7 mouse cellular contexts compared by ENCODE assay signal in genomic region chr12:54656396-54657171, GRCm38 (mm10). TPM values are rescaled to one million over a fixed set of nuclear protein-coding genes. Genes with fewer than 3 reads are reported as not detected.
DNase-seq lines count a peak whose midpoint lies in the region; ATAC-seq and TF ChIP-seq lines count a peak whose summit lies in the region.

TSS of gene Sptssa (minus strand) at chr12:54656573.

- no peaks in the 10 kb centered on the region for H3K9me3 ChIP-seq in intestine, postnatal 0 days (ENCODE audit: control insufficient read depth)
- H3K9me3 ChIP-seq in midbrain, embryonic 12.5 days = no peaks in the 10 kb centered on the region

- H3K9ac ChIP-seq in intestine, postnatal 0 days (ENCODE audit: low read depth, low read length) = peak within 1 kb of the TSS; percentile 87
- peak within 1 kb of the TSS; percentile 85 for H3K9ac ChIP-seq in midbrain, embryonic 12.5 days (replicated peaks)

- intact Hi-C loops in left cerebral cortex, postnatal 4 days (cut with DNase I) = no loop called here

- no peaks in the 10 kb centered on the region for H3K36me3 ChIP-seq in intestine, postnatal 0 days (ENCODE audit: control insufficient read depth, insufficient read depth)
- no peaks in the 10 kb centered on the region for H3K36me3 ChIP-seq in midbrain, embryonic 12.5 days
- H3K36me3 ChIP-seq in small intestine, adult 2 months (ENCODE audit: control insufficient read depth, insufficient read depth, low read length) = no peaks in the 10 kb centered on the region

- peak; percentile 98 for ATAC-seq in intestine, postnatal 0 days
- peak; percentile 100 for ATAC-seq in midbrain, embryonic 12.5 days (ENCODE audit: low FRiP score, low read depth)

- no peaks in the 10 kb centered on the region for H3K27me3 ChIP-seq in intestine, postnatal 0 days (replicated peaks; ENCODE audit: control insufficient read depth, insufficient read depth, low read length)
- H3K27me3 ChIP-seq in midbrain, embryonic 12.5 days = no peaks in the 10 kb centered on the region
- no peaks in the 10 kb centered on the region for H3K27me3 ChIP-seq in small intestine, adult 2 months (ENCODE audit: control insufficient read depth, insufficient read depth, low read length)

- peak within 1 kb of the TSS; percentile 78 for H3K4me2 ChIP-seq in intestine, postnatal 0 days (replicated peaks; ENCODE audit: low read depth)
- H3K4me2 ChIP-seq in midbrain, embryonic 12.5 days (replicated peaks) = peak within 1 kb of the TSS; percentile 76

- WGBS in intestine, postnatal 0 days = 8% methylated on average over 52 of the region's 53 CpGs
- WGBS in midbrain, embryonic 12.5 days = 8% methylated on average over 51 of the region's 53 CpGs
- WGBS in small intestine, adult 2 months = 9% methylated on average over 53 of the region's 53 CpGs

- peak within 1 kb of the TSS; percentile 74 for H3K4me3 ChIP-seq in intestine, postnatal 0 days (ENCODE audit: low read depth, low read length)
- peak within 1 kb of the TSS; percentile 73 for H3K4me3 ChIP-seq in midbrain, embryonic 12.5 days
- peak within 1 kb of the TSS; percentile 84 for H3K4me3 ChIP-seq in small intestine, adult 2 months (ENCODE audit: low read depth, low read length)

- TF ChIP-seq CTCF in intestine, postnatal 0 days (IDR thresholded peaks at IDR 0.05; ENCODE audit: low read depth) = 0 out of 2 replicates have a peak, but pooled peaks have one; percentile 27
- no peak for TF ChIP-seq CTCF in small intestine, adult 2 months (IDR thresholded peaks at IDR 0.05; ENCODE audit: extremely low read depth, insufficient read length, insufficient replicate concordance, low read depth, low read length)

- DNase-seq in adrenal gland, adult 8-10 months = peak; percentile 95
- DNase-seq in embryo, embryonic 9.5 days (ENCODE audit: extremely low spot score) = peak; percentile 96
- no peak for DNase-seq in gonadal fat pad, adult 2 months (ENCODE audit: low read depth)
- peak; percentile 98 for DNase-seq in left cerebral cortex, postnatal 4 days

- H3K4me1 ChIP-seq in intestine, postnatal 0 days (replicated peaks; ENCODE audit: control insufficient read depth, insufficient read depth, low read length) = peaks cover 10% of the 10 kb centered on the region; the same call in 1 of the 2 replicates
- peaks cover 22% of the 10 kb centered on the region for H3K4me1 ChIP-seq in midbrain, embryonic 12.5 days
- peaks cover 26% of the 10 kb centered on the region for H3K4me1 ChIP-seq in small intestine, adult 2 months (ENCODE audit: control insufficient read depth, insufficient read depth, insufficient read length, low read length)

- peak; percentile 94 for TF ChIP-seq POLR2A in small intestine, adult 2 months (IDR thresholded peaks at IDR 0.05; ENCODE audit: low read depth, low read length)

- peak within 1 kb of the TSS; percentile 84 for H3K27ac ChIP-seq in intestine, postnatal 0 days (ENCODE audit: low read depth, low read length)
- peak within 1 kb of the TSS; percentile 78 for H3K27ac ChIP-seq in midbrain, embryonic 12.5 days (replicated peaks)
- peak within 1 kb of the TSS; percentile 70 for H3K27ac ChIP-seq in small intestine, adult 2 months (ENCODE audit: insufficient read depth, low read depth, low read length)

RNA-seq across cellular contexts. Expression of gene Sptssa, which starts in this region (rescaled TPM):
- total RNA-seq in adrenal gland, adult 8-10 months (2022) = 100 to 1,000 TPM in 2 of 4 experiments, 10 to 100 TPM in 2; 75.7 to 119 (median 102) TPM
- 99.7 and 113 TPM in 2 replicates for polyA plus RNA-seq in gonadal fat pad, adult 2 months (2012; rRNA removed)
- 168 and 172 TPM in 2 replicates for polyA plus RNA-seq in intestine, postnatal 0 days (2015; fragmentation: Nextera tagmentation; extraction: Ambion mirVana)
- total RNA-seq in left cerebral cortex, postnatal 4 days (2021) = 10 to 100 TPM; 63.3 to 68.5 TPM
- 165 and 176 TPM in 2 replicates for polyA plus RNA-seq in midbrain, embryonic 12.5 days (2016; fragmentation: Nextera tagmentation; extraction: Ambion mirVana)
- 60.7 and 101 TPM in 2 replicates for polyA plus RNA-seq in small intestine, adult 2 months (2012; rRNA removed)
